Mouse (Mus musculus) liver, embryonic 12.5 days (tissue): ENCODE measurements around the gene Gm49340. TPM values are rescaled to one million over a fixed set of nuclear protein-coding genes. Genes with fewer than 3 reads are reported as not detected.

Source experiments
- ATAC-seq: fragments of 200-750 bp; cut with Nextera tagmentation; 2 replicates; pipeline ENCODE4 v1.8.0; 2017; ENCODE audit warnings: moderate number of reproducible peaks, mild to moderate bottlenecking, moderate library complexity
- H3K27ac ChIP-seq: fragments of 300-500 bp; sonication (generic); 2 replicates; pipeline ENCODE4 v1.5.1; 2016; ENCODE audit warnings: mild to moderate bottlenecking
- H3K27me3 ChIP-seq: fragments of 300-500 bp; sonication (generic); replicated peaks from 2 replicates; pipeline ENCODE4 v1.6.1; 2016; ENCODE audit warnings: mild to moderate bottlenecking, moderate library complexity
- H3K36me3 ChIP-seq: fragments of 300-500 bp; sonication (generic); 2 replicates; pipeline ENCODE4 v1.6.1; 2016; ENCODE audit warnings: mild to moderate bottlenecking, moderate library complexity
- H3K4me1 ChIP-seq: fragments of 300-500 bp; sonication (generic); 2 replicates; pipeline ENCODE4 v1.6.1; 2016
- H3K4me2 ChIP-seq: fragments of 300-500 bp; sonication (generic); 2 replicates; pipeline ENCODE4 v1.6.1; 2016; ENCODE audit warnings: mild to moderate bottlenecking, moderate library complexity
- H3K4me3 ChIP-seq: fragments of 300-500 bp; sonication (generic); 2 replicates; pipeline ENCODE4 v1.5.1; 2016; ENCODE audit warnings: mild to moderate bottlenecking, moderate library complexity
- H3K9ac ChIP-seq: fragments of 300-500 bp; sonication (generic); 2 replicates; pipeline ENCODE4 v1.6.1; 2016; ENCODE audit warnings: mild to moderate bottlenecking, moderate library complexity
- H3K9me3 ChIP-seq: fragments of 300-500 bp; sonication (generic); replicated peaks from 2 replicates; pipeline ENCODE4 v1.6.1; 2016; ENCODE audit warnings: mild to moderate bottlenecking, moderate library complexity
- WGBS: fragments of 180-500 bp; shearing (Covaris S2); methylation state at CpG from one replicate; pipeline ENCODE4 v1.1.7; 2016; ENCODE audit not compliant: insufficient replicate concordance; 5-methylcytosine and 5-hydroxymethylcytosine counted together
- polyA plus RNA-seq: library from polyadenylated mRNA; unstranded; fragments of >200 nt; fragmentation: Nextera tagmentation; extraction: Ambion mirVana; gene quantifications from 2 replicates; pipeline ENCODE4 v1.2.1, GENCODE M21; 2016

The Gm49340 gene
- polyA plus RNA-seq, 1 experiment from 2014 or later, result not detected

GRCm38 (mm10) chr11:73326485-73326886, 3.1 kb upstream of the Gm49340 start:
- Histone ChIP-seq H3K36me3 (no peaks in the 10 kb centered on the region), H3K9ac (no peak overlapping the region), H3K4me3 (peak overlapping the region; percentile 5; the same call in 1 of the 2 replicates), H3K9me3 (no peaks in the 10 kb centered on the region), H3K27ac (peak overlapping the region; percentile 20; the same call in 1 of the 2 replicates), H3K4me1 (no peaks in the 10 kb centered on the region), H3K4me2 (peak overlapping the region; percentile 20; the same call in 1 of the 2 replicates), H3K27me3 (no peaks in the 10 kb centered on the region)
- ATAC-seq, result peak; percentile 71
- WGBS, result 43% methylated on average over 12 of the region's 12 CpGs

- no peaks in the 10 kb centered on the region for H3K36me3 ChIP-seq
- H3K27ac ChIP-seq, result no peak overlapping the region
- no peak overlapping the region for H3K4me2 ChIP-seq
- WGBS, result 60% methylated on average over 4 of the region's 4 CpGs
- H3K9ac ChIP-seq, result no peak overlapping the region
- ATAC-seq, result no peak
- H3K4me3 ChIP-seq, result no peak overlapping the region
- no peaks in the 10 kb centered on the region for H3K4me1 ChIP-seq
- no peaks in the 10 kb centered on the region for H3K9me3 ChIP-seq
- H3K27me3 ChIP-seq, result no peaks in the 10 kb centered on the region
These were observed 2.2 kb upstream of the Gm49340 start for GRCm38 (mm10) chr11:73327361-73327760.

DNA sequence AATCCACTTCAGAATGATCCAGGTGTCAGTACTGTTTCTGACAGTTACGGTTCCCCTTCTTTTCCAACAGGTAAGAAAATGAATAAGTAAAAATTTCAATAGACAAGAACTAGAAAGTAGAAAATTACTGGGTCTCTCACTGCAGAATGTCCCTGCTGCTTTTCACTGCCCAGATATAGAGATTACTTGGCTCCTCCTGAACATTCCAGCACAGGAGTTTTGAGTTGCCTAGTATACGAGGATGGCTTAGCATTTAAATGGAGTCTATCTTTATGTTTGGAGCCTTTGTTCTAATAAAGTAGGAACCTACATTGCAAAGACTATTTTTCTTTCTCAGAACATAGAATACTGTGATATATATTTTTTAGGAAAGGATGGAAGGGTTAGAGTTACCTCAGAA, 3.8 kb downstream of the Gm49340 start:
- H3K4me3 ChIP-seq, result no peak overlapping the region
- no peaks in the 10 kb centered on the region for H3K9me3 ChIP-seq
- no peak overlapping the region for H3K9ac ChIP-seq
- H3K27ac ChIP-seq, result no peak overlapping the region
- WGBS, result 62% methylated on average over 2 of the region's 2 CpGs
- H3K4me2 ChIP-seq, result no peak overlapping the region
- H3K36me3 ChIP-seq, result no peaks in the 10 kb centered on the region
- H3K4me1 ChIP-seq, result no peaks in the 10 kb centered on the region
- ATAC-seq, result no peak
- H3K27me3 ChIP-seq, result no peaks in the 10 kb centered on the region

DNA sequence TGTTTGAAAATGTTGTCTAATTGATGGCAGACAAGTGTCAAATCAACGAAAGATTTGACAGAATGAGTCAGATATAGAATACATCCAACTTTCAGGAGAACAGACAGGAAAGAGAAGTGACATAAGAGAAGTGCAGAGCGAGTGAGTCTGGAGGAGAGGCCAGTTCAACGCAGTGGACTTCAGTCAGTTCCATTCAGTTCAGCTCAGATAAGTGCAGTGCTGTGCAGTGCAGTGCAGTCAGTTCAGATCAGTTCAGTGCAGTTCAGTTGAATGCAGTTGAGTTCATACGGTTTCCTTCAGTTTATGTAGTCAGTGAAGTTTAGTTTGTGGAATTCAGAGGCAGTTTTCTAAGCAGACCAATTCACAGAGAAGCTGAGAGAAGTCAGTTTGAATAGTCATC, 7.4 kb downstream of the Gm49340 start:
- Histone ChIP-seq H3K36me3 (no peaks in the 10 kb centered on the region), H3K27me3 (no peaks in the 10 kb centered on the region), H3K4me2 (no peak overlapping the region), H3K9me3 (no peaks in the 10 kb centered on the region), H3K9ac (no peak overlapping the region), H3K4me1 (no peaks in the 10 kb centered on the region), H3K4me3 (no peak overlapping the region), H3K27ac (no peak overlapping the region)
- ATAC-seq, result no peak
- 58% methylated on average over 4 of the region's 4 CpGs for WGBS

DNA sequence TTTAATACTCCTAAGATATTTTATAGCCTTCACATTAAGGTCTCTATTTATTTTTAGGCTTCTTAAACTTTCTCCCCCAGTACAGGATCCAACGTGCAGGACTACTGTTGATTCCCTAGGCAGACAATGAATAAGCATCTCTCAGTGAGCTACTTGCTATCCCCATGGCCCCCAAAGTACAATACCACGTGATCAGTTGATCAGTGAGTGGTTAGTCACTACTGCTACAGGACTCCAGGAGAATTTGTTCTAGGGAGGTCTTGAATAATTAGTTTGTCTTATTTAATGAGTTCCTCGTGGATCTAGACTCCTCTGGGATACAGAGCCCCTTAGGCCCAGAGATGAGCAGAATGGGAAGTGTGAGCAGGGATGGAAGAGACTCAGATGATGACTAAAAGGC, 20.9 kb downstream of the Gm49340 start, which contains the start of gene Olfr20:
TSS of gene Olfr20 (plus strand) at position 301 of the 400 bp plus-strand sequence.
- WGBS, result 29% methylated on average over 3 of the region's 3 CpGs
- H3K4me3 ChIP-seq, result no peak within 1 kb of the TSS
- no peak for ATAC-seq
- no peaks in the 10 kb centered on the region for H3K9me3 ChIP-seq
- no peaks in the 10 kb centered on the region for H3K27me3 ChIP-seq
- H3K36me3 ChIP-seq, result no peaks in the 10 kb centered on the region
- H3K27ac ChIP-seq, result no peak within 1 kb of the TSS
- H3K4me1 ChIP-seq, result no peaks in the 10 kb centered on the region
- no peak within 1 kb of the TSS for H3K9ac ChIP-seq
- no peak within 1 kb of the TSS for H3K4me2 ChIP-seq

- Histone ChIP-seq H3K4me1 (no peaks in the 10 kb centered on the region), H3K4me3 (no peak within 1 kb of the TSS), H3K27me3 (no peaks in the 10 kb centered on the region), H3K9me3 (no peaks in the 10 kb centered on the region), H3K9ac (no peak within 1 kb of the TSS), H3K4me2 (no peak within 1 kb of the TSS), H3K36me3 (no peaks in the 10 kb centered on the region), H3K27ac (no peak within 1 kb of the TSS)
- 68% methylated on average over 2 of the region's 2 CpGs for WGBS
- ATAC-seq, result no peak
These were observed 41.4 kb downstream of the Gm49340 start, which contains the start of gene Olfr376 for GRCm38 (mm10) chr11:73370946-73371345. Olfr376 (plus strand) TSS chr11:73371246.

GRCm38 (mm10) chr11:73395374-73395773, 65.8 kb downstream of the Gm49340 start:
- no peaks in the 10 kb centered on the region for H3K36me3 ChIP-seq
- no peak for ATAC-seq
- 48% methylated on average over 4 of the region's 4 CpGs for WGBS

DNA sequence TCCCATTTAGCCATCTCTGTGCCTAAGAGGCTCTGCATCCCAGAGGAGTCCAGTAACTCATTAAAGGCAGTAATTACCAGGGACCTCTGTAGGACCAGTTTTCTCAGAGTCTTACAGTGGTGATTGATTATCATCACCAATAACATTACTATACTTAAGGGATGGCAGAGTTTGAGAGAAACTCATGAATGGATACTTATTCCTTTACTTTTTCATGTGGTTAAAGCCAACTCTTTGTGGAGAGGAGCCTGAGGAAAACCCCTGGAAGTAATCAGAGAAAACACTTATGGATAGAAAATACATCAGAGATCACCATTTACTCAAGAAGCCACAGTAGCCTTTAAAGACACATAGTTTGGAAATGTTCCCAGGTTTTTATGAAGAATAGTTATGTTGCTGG, 70.0 kb downstream of the Gm49340 start, which contains the start of gene Olfr1:
TSS of gene Olfr1 (minus strand) at position 101 of the 400 bp plus-strand sequence.
- H3K4me3 ChIP-seq, result no peak within 1 kb of the TSS
- no peaks in the 10 kb centered on the region for H3K9me3 ChIP-seq
- no peaks in the 10 kb centered on the region for H3K36me3 ChIP-seq
- H3K27ac ChIP-seq, result no peak within 1 kb of the TSS
- no peak within 1 kb of the TSS for H3K9ac ChIP-seq
- H3K4me2 ChIP-seq, result no peak within 1 kb of the TSS
- H3K4me1 ChIP-seq, result no peaks in the 10 kb centered on the region
- ATAC-seq, result no peak
- no peaks in the 10 kb centered on the region for H3K27me3 ChIP-seq

More at GRCm38 (mm10) chr11:73395374-73395773, 65.8 kb downstream of the Gm49340 start:
- no peak overlapping the region for H3K4me3 ChIP-seq
- no peak overlapping the region for H3K4me2 ChIP-seq
- H3K27ac ChIP-seq, result no peak overlapping the region
- H3K9ac ChIP-seq, result no peak overlapping the region
- no peaks in the 10 kb centered on the region for H3K27me3 ChIP-seq
- no peaks in the 10 kb centered on the region for H3K4me1 ChIP-seq
- H3K9me3 ChIP-seq, result no peaks in the 10 kb centered on the region

Other genes with a start within 250 kb of the Gm49340 start
- gene Itgae, start 239.2 kb upstream of the Gm49340 start, polyA plus RNA-seq, result 0.14 and 0.19 TPM in 2 replicates
- 18.4 and 18.5 TPM in 2 replicates for gene Haspin, start 191.4 kb upstream of the Gm49340 start, polyA plus RNA-seq
- gene P2rx5, start 169.3 kb upstream of the Gm49340 start, polyA plus RNA-seq, result 0.32 and 0.54 TPM in 2 replicates
- gene Emc6, start 152.7 kb upstream of the Gm49340 start, polyA plus RNA-seq, result 108 and 110 TPM in 2 replicates
- 44.2 and 44.5 TPM in 2 replicates for gene Tax1bp3, start 152.7 kb upstream of the Gm49340 start, polyA plus RNA-seq
- 7.5 and 8.2 TPM in 2 replicates for gene Ctns, start 130.7 kb upstream of the Gm49340 start, polyA plus RNA-seq
- gene Shpk, start 130.3 kb upstream of the Gm49340 start, polyA plus RNA-seq, result 2.1 and 2.3 TPM in 2 replicates
- not detected in 2 replicates for gene Trpv1, start 95.4 kb upstream of the Gm49340 start, polyA plus RNA-seq
- not detected in 2 replicates for gene Trpv3, start 62.4 kb upstream of the Gm49340 start, polyA plus RNA-seq
- gene Aspa, start 145 bp upstream of the Gm49340 start, polyA plus RNA-seq, result 1.1 and 1.2 TPM in 2 replicates
- 1.0 and 1.9 TPM in 2 replicates for gene Spata22, start within 50 bp of the Gm49340 start, polyA plus RNA-seq
- not detected in 2 replicates for gene Olfr20, start 21.0 kb downstream of the Gm49340 start, polyA plus RNA-seq
- gene Olfr376, start 41.5 kb downstream of the Gm49340 start, polyA plus RNA-seq, result not detected in 2 replicates
- not detected in 2 replicates for gene Olfr1, start 69.9 kb downstream of the Gm49340 start, polyA plus RNA-seq
- not detected in 2 replicates for gene Olfr378, start 98.7 kb downstream of the Gm49340 start, polyA plus RNA-seq
- gene Olfr380, start 127.8 kb downstream of the Gm49340 start, polyA plus RNA-seq, result not detected in 2 replicates
- not detected in 2 replicates for gene Olfr381, start 161.9 kb downstream of the Gm49340 start, polyA plus RNA-seq
- gene Olfr382, start 187.5 kb downstream of the Gm49340 start, polyA plus RNA-seq, result not detected in 2 replicates